8 mouse cellular contexts compared by ENCODE assay signal in the genomic region with DNA sequence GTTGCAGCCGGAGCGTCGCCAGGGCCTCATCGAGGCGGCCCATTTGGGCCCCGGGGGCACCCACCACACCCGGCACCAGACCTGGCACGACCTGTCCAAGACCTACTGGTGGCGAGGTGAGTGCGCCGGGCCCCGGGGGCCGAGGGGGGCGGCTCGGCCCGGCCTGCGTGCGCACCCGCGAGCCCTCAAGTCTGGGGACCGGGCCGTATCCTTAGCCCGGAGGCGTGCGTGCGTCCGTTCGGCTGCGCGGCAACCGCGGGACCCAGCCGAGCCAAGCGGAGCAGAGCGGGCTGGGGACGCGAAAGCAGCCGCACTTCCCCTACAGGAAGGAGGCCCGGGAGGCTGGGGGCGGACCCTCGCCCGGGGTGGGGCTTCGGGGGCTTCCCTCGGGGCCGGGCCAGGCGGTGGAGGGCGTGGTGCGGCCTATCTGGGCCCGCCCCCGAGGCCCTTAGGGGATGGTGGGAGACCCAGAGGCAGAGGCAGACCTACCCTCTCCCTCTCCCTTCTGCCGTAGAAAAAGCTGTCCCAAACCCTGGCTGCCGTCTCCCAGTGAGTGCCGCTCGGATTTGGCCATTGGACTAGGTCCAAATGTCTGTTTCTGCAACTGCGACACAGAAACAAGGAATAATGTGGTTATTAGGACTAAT. TPM values are rescaled to one million over a fixed set of nuclear protein-coding genes. Genes with fewer than 3 reads are reported as not detected.
DNase-seq lines count a peak whose midpoint lies in the region; ATAC-seq and TF ChIP-seq lines count a peak whose summit lies in the region.

No protein-coding gene starts in this region.

- H3K27me3 ChIP-seq in embryonic facial prominence, embryonic 15.5 days: no peaks in the 10 kb centered on the region
- H3K27me3 ChIP-seq in heart, embryonic 10.5 days (ENCODE audit: insufficient read depth, poor library complexity, severe bottlenecking): no peaks in the 10 kb centered on the region
- H3K27me3 ChIP-seq in kidney, embryonic 15.5 days: no peaks in the 10 kb centered on the region

- peak overlapping the region; percentile 90 for H3K9ac ChIP-seq in embryonic facial prominence, embryonic 15.5 days
- peak overlapping the region; percentile 99 for H3K9ac ChIP-seq in kidney, embryonic 15.5 days

- peak overlapping the region; percentile 70 for H3K27ac ChIP-seq in bone marrow macrophage, adult 2 months (ENCODE audit: insufficient read depth, low read depth, low read length)
- H3K27ac ChIP-seq in embryonic facial prominence, embryonic 15.5 days (replicated peaks): peak overlapping the region; percentile 95
- peak overlapping the region; percentile 88 for H3K27ac ChIP-seq in heart, embryonic 10.5 days
- H3K27ac ChIP-seq in kidney, embryonic 15.5 days: peak overlapping the region; percentile 84

- H3K4me3 ChIP-seq in bone marrow macrophage, adult 2 months (ENCODE audit: insufficient read depth, low read length): peak overlapping the region; percentile 100
- peak overlapping the region; percentile 100 for H3K4me3 ChIP-seq in embryonic facial prominence, embryonic 15.5 days (replicated peaks)
- peak overlapping the region; percentile 98 for H3K4me3 ChIP-seq in heart, embryonic 10.5 days
- H3K4me3 ChIP-seq in kidney, embryonic 15.5 days (replicated peaks): peak overlapping the region; percentile 100

- no peak for TF ChIP-seq CTCF in bone marrow macrophage, adult 2 months (IDR thresholded peaks at IDR 0.05; ENCODE audit: low read depth, low read length)

- DNase-seq in A20 (ENCODE audit: low read depth, low spot score) (peak; percentile 92), liver (peak; percentile 93)
- peak; percentile 96 for DNase-seq in heart, embryonic 10.5 days (ENCODE audit: low spot score)
- peak; percentile 72 to 84 for DNase-seq in monocyte, adult 2 months (ENCODE audit: low read depth in 1 of 2, low spot score in 2 of 2)
- DNase-seq in spleen, postnatal 36 days (ENCODE audit: low spot score in 2 of 2): peak; percentile 92 to 93

- ATAC-seq in embryonic facial prominence, embryonic 15.5 days (ENCODE audit: insufficient number of reproducible peaks, low FRiP score, low TSS enrichment, low read depth): peak; percentile 87
- peak; percentile 91 for ATAC-seq in kidney, embryonic 15.5 days (replicated peaks; ENCODE audit: low FRiP score)

- no peak for TF ChIP-seq POLR2A in bone marrow macrophage, adult 2 months (IDR thresholded peaks at IDR 0.05; ENCODE audit: borderline replicate concordance, low read depth, low read length)

- H3K36me3 ChIP-seq in embryonic facial prominence, embryonic 15.5 days: peaks cover 34% of the 10 kb centered on the region
- H3K36me3 ChIP-seq in heart, embryonic 10.5 days: peaks cover 36% of the 10 kb centered on the region
- peaks cover 40% of the 10 kb centered on the region for H3K36me3 ChIP-seq in kidney, embryonic 15.5 days

- H3K9me3 ChIP-seq in embryonic facial prominence, embryonic 15.5 days (replicated peaks): no peaks in the 10 kb centered on the region
- no peaks in the 10 kb centered on the region for H3K9me3 ChIP-seq in heart, embryonic 10.5 days
- H3K9me3 ChIP-seq in kidney, embryonic 15.5 days (replicated peaks): no peaks in the 10 kb centered on the region

- H3K4me1 ChIP-seq in bone marrow macrophage, adult 2 months (ENCODE audit: control insufficient read depth, insufficient read depth, low read length): peaks cover 18% of the 10 kb centered on the region
- H3K4me1 ChIP-seq in embryonic facial prominence, embryonic 15.5 days: peaks cover 30% of the 10 kb centered on the region
- H3K4me1 ChIP-seq in heart, embryonic 10.5 days: peaks cover 12% of the 10 kb centered on the region; the same call in 1 of the 2 replicates
- H3K4me1 ChIP-seq in kidney, embryonic 15.5 days: peaks cover 35% of the 10 kb centered on the region

- under 1% methylated on average over 54 of the region's 55 CpGs for WGBS in embryonic facial prominence, embryonic 15.5 days
- WGBS in heart, embryonic 10.5 days: under 1% methylated on average over 55 of the region's 55 CpGs
- 2% methylated on average over 55 of the region's 55 CpGs for WGBS in kidney, embryonic 15.5 days

- peak overlapping the region; percentile 80 for H3K4me2 ChIP-seq in embryonic facial prominence, embryonic 15.5 days (replicated peaks)
- H3K4me2 ChIP-seq in kidney, embryonic 15.5 days: peak overlapping the region; percentile 80

RNA-seq across cellular contexts. Expression of a gene that starts 0.7 kb away (rescaled TPM):
- 13.4 and 13.9 TPM in 2 replicates for polyA plus RNA-seq in bone marrow macrophage, adult 2 months (2012; ENCODE audit: insufficient read depth, insufficient read length, missing spikeins)
- polyA plus RNA-seq in embryonic facial prominence, embryonic 15.5 days (2015; fragmentation: Nextera tagmentation; extraction: Ambion mirVana): 19.1 TPM in 2 replicates
- polyA plus RNA-seq in heart, embryonic 10.5 days (2016; fragmentation: Nextera tagmentation; extraction: Ambion mirVana): 14.3 and 14.6 TPM in 2 replicates
- 19.5 and 19.9 TPM in 2 replicates for polyA plus RNA-seq in kidney, embryonic 15.5 days (2015; fragmentation: Nextera tagmentation; extraction: Ambion mirVana)

RNA-seq across cellular contexts. Expression of a gene that starts 8.3 kb away (rescaled TPM):
- polyA plus RNA-seq in bone marrow macrophage, adult 2 months (2012; ENCODE audit: insufficient read depth, insufficient read length, missing spikeins): 1,052 and 1,077 TPM in 2 replicates
- 716 and 747 TPM in 2 replicates for polyA plus RNA-seq in embryonic facial prominence, embryonic 15.5 days (2015; fragmentation: Nextera tagmentation; extraction: Ambion mirVana)
- polyA plus RNA-seq in heart, embryonic 10.5 days (2016; fragmentation: Nextera tagmentation; extraction: Ambion mirVana): 571 and 684 TPM in 2 replicates
- polyA plus RNA-seq in kidney, embryonic 15.5 days (2015; fragmentation: Nextera tagmentation; extraction: Ambion mirVana): 771 and 828 TPM in 2 replicates

RNA-seq across cellular contexts. Expression of a gene that starts 39.7 kb away (rescaled TPM):
- 3.5 and 4.8 TPM in 2 replicates for polyA plus RNA-seq in bone marrow macrophage, adult 2 months (2012; ENCODE audit: insufficient read depth, insufficient read length, missing spikeins)
- 11.1 and 12.0 TPM in 2 replicates for polyA plus RNA-seq in embryonic facial prominence, embryonic 15.5 days (2015; fragmentation: Nextera tagmentation; extraction: Ambion mirVana)
- 10.3 and 10.4 TPM in 2 replicates for polyA plus RNA-seq in heart, embryonic 10.5 days (2016; fragmentation: Nextera tagmentation; extraction: Ambion mirVana)
- polyA plus RNA-seq in kidney, embryonic 15.5 days (2015; fragmentation: Nextera tagmentation; extraction: Ambion mirVana): 13.0 and 13.7 TPM in 2 replicates

RNA-seq across cellular contexts. Expression of a gene that starts 55.2 kb away (rescaled TPM):
- polyA plus RNA-seq in bone marrow macrophage, adult 2 months (2012; ENCODE audit: insufficient read depth, insufficient read length, missing spikeins): 116 and 125 TPM in 2 replicates
- polyA plus RNA-seq in embryonic facial prominence, embryonic 15.5 days (2015; fragmentation: Nextera tagmentation; extraction: Ambion mirVana): 211 and 218 TPM in 2 replicates
- polyA plus RNA-seq in heart, embryonic 10.5 days (2016; fragmentation: Nextera tagmentation; extraction: Ambion mirVana): 187 and 211 TPM in 2 replicates
- 216 and 240 TPM in 2 replicates for polyA plus RNA-seq in kidney, embryonic 15.5 days (2015; fragmentation: Nextera tagmentation; extraction: Ambion mirVana)

Comparison
In these comparisons a context has a peak if more than half of its experiments do, and no peak if none do; other contexts are left out.
1. Peak in every context shown above with its lines: DNase-seq, ATAC-seq, H3K4me3 ChIP-seq and H3K27ac ChIP-seq.